Mouse (Mus musculus): ENCODE measurements around the gene Cdc42bpb. TPM values are rescaled to one million over a fixed set of nuclear protein-coding genes. Genes with fewer than 3 reads are reported as not detected.

Cdc42bpb gene
- total RNA-seq, 2 experiments from 2014 or later, result 1.5 to 5.2 TPM

- ATAC-seq (replicated peaks; ENCODE audit: poor library complexity), result no peak
Observed at GRCm38 (mm10) chr12:111249095-111249494, 128.4 kb downstream of the Cdc42bpb start.

GRCm38 (mm10) chr12:111246808-111247464 lies 130.6 kb downstream of the Cdc42bpb start:
- ATAC-seq (replicated peaks; ENCODE audit: poor library complexity), result peak; percentile 52

- ATAC-seq (replicated peaks; ENCODE audit: poor library complexity), result no peak
Observed at GRCm38 (mm10) chr12:111245070-111245469, 132.4 kb downstream of the Cdc42bpb start.

GRCm38 (mm10) chr12:111243733-111244132 lies 133.8 kb downstream of the Cdc42bpb start:
- no peak for ATAC-seq (replicated peaks; ENCODE audit: poor library complexity)

Other genes with a start within 250 kb of the Cdc42bpb start
- gene Traf3, start 211.3 kb downstream of the Cdc42bpb start, total RNA-seq (2015), result 12.0 and 12.4 TPM in 2 replicates
- 24.1 and 24.5 TPM in 2 replicates for gene Traf3, start 211.3 kb downstream of the Cdc42bpb start, total RNA-seq (2017)
- gene 4930595D18Rik, start 193.2 kb downstream of the Cdc42bpb start, total RNA-seq (2015), result not detected in 2 replicates
- gene 4930595D18Rik, start 193.2 kb downstream of the Cdc42bpb start, total RNA-seq (2017), result not detected in 2 replicates
- gene Amn, start 106.6 kb downstream of the Cdc42bpb start, total RNA-seq (2015), result not detected in 2 replicates
- not detected in 2 replicates for gene Amn, start 106.6 kb downstream of the Cdc42bpb start, total RNA-seq (2017)
- gene Lbhd2, start 29.1 kb upstream of the Cdc42bpb start, total RNA-seq (2015), result 0.30 TPM in 1 of 2 replicates, not detected in the other
- not detected in 2 replicates for gene Lbhd2, start 29.1 kb upstream of the Cdc42bpb start, total RNA-seq (2017)
- 0.42 and 1.1 TPM in 2 replicates for gene Exoc3l4, start 39.3 kb upstream of the Cdc42bpb start, total RNA-seq (2015)
- gene Exoc3l4, start 39.3 kb upstream of the Cdc42bpb start, total RNA-seq (2017), result not detected in 2 replicates
- gene Tnfaip2, start 64.8 kb upstream of the Cdc42bpb start, total RNA-seq (2015), result 18.3 and 20.9 TPM in 2 replicates
- 31.1 and 67.8 TPM in 2 replicates for gene Tnfaip2, start 64.8 kb upstream of the Cdc42bpb start, total RNA-seq (2017)
- not detected in 2 replicates for gene Gm266, start 108.1 kb upstream of the Cdc42bpb start, total RNA-seq (2015)
- not detected in 2 replicates for gene Gm266, start 108.1 kb upstream of the Cdc42bpb start, total RNA-seq (2017)
- gene Eif5, start 160.3 kb upstream of the Cdc42bpb start, total RNA-seq (2015), result 349 and 403 TPM in 2 replicates
- gene Eif5, start 160.3 kb upstream of the Cdc42bpb start, total RNA-seq (2017), result 221 and 322 TPM in 2 replicates
- 60.2 and 88.1 TPM in 2 replicates for gene Mark3, start 196.8 kb upstream of the Cdc42bpb start, total RNA-seq (2015)
- gene Mark3, start 196.8 kb upstream of the Cdc42bpb start, total RNA-seq (2017), result 63.5 and 73.1 TPM in 2 replicates

All from megakaryocyte progenitor cell, adult 5-6 weeks (primary cell).